Mouse (Mus musculus): ENCODE data around the gene Cmas. TPM values are rescaled to one million over a fixed set of nuclear protein-coding genes. Genes with fewer than 3 reads are reported as not detected.

Gene Cmas
- polyA plus RNA-seq, 1 experiment from 2014 or later, result 68.9 TPM

DNA sequence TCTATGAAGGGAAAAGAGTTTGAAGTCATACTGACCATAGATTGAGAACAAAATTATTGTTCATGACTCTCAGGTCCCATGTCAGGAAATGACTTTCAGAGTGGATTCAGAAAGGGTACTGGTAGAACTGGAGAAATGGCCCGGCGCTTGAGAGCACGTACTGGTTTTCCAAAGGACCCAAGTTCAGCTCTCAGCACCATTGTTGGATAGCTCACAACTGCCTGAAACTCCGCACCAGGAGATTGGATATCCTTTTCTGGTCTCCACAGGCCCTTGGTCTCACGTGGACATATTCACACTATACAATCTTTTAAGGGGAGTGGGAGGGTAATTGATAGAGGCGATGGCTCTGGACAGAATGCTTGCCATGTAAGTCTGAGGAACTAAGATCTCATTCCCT, 1.5 kb downstream of the Cmas start:
- H3K9me3 ChIP-seq, result no peaks in the 10 kb centered on the region
- no peak for DNase-seq (ENCODE audit: extremely low spot score, low spot score)
- H3K4me3 ChIP-seq, result peak overlapping the region; percentile 95; the same call in 1 of the 2 replicates
- H3K27ac ChIP-seq, result no peak overlapping the region
- H3K4me1 ChIP-seq, result peaks cover 29% of the 10 kb centered on the region
- peaks cover 33% of the 10 kb centered on the region for H3K27me3 ChIP-seq (ENCODE audit: poor library complexity, severe bottlenecking)
- WGBS, result 92% methylated on average over 6 of the region's 6 CpGs
- H3K36me3 ChIP-seq (replicated peaks), result peaks cover 35% of the 10 kb centered on the region

DNA sequence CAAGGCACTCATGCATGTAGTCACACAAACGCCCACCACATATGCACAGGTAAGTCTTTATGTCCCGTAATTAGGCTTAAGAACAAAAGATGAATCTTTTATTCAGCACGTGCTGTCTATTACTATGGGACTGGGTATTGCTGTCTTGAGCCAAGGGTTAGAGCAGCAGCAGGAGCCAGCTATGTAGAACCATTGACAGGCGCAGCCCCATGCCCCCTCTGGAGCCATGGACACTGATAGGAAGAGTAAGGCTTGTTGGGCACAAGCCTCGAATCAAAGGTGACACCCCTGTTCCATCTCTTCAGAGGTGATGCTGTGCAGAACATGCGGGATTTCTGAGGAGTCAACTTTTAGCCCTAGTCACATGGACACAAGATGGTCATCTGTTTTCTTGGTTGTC, 2.1 kb downstream of the Cmas start:
- peaks cover 27% of the 10 kb centered on the region for H3K4me1 ChIP-seq
- no peak overlapping the region for H3K27ac ChIP-seq
- peaks cover 27% of the 10 kb centered on the region for H3K27me3 ChIP-seq (ENCODE audit: poor library complexity, severe bottlenecking)
- no peaks in the 10 kb centered on the region for H3K9me3 ChIP-seq
- 93% methylated on average over 6 of the region's 6 CpGs for WGBS
- DNase-seq (ENCODE audit: extremely low spot score, low spot score), result no peak
- H3K36me3 ChIP-seq (replicated peaks), result peaks cover 35% of the 10 kb centered on the region
- H3K4me3 ChIP-seq, result no peak overlapping the region

DNA sequence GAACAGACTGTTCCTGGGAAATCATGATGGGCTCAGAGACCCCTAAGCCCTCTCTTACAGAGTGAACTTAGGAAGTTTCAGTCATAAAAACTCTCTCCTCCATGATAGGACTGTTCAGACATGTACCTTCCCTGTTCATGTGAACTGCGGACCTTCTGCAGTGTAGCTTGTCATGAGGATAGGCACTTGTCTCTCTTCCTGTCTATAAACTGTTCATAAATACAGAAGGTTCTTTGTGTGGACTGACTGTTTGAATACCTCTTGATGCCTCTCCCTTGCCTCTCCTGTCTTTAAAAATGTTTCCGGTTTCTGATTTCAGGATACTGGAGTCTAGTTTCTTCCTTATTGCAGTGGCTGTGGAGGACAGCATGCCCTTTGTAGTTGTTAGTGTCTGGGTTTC, 3.1 kb downstream of the Cmas start:
- no peak for DNase-seq (ENCODE audit: extremely low spot score, low spot score)
- Histone ChIP-seq H3K27ac (no peak overlapping the region), H3K27me3 (ENCODE audit: poor library complexity, severe bottlenecking) (peaks cover 17% of the 10 kb centered on the region), H3K4me1 (peaks cover 27% of the 10 kb centered on the region), H3K36me3 (replicated peaks) (peaks cover 43% of the 10 kb centered on the region), H3K9me3 (no peaks in the 10 kb centered on the region), H3K4me3 (no peak overlapping the region)
- 83% methylated on average over 2 of the region's 2 CpGs for WGBS

DNA sequence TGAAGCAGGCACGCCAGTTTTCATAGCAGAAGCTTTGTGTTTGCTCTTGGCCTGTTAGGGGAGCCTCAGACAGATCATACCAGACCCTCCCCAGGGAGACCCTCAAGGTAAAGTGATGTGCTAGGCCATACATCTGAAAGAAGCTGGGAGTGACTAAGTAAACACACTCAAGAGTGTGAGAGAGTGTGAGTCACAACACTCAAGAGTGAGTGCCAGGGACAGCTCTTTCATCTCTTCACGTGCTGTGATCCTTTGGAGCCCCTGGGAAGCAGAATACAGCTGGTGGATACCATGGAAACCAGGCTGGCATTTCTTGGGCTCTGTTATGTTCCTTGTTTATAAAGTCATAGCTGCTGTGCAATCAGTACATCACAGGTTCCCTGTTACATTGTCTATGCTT, 8.4 kb downstream of the Cmas start:
- 87% methylated on average over 2 of the region's 2 CpGs for WGBS
- H3K27me3 ChIP-seq (ENCODE audit: poor library complexity, severe bottlenecking), result no peaks in the 10 kb centered on the region
- no peaks in the 10 kb centered on the region for H3K9me3 ChIP-seq
- peaks cover 81% of the 10 kb centered on the region for H3K36me3 ChIP-seq (replicated peaks)
- DNase-seq (ENCODE audit: extremely low spot score, low spot score), result no peak
- no peaks in the 10 kb centered on the region for H3K4me1 ChIP-seq
- no peak overlapping the region for H3K27ac ChIP-seq
- H3K4me3 ChIP-seq, result no peak overlapping the region

DNA sequence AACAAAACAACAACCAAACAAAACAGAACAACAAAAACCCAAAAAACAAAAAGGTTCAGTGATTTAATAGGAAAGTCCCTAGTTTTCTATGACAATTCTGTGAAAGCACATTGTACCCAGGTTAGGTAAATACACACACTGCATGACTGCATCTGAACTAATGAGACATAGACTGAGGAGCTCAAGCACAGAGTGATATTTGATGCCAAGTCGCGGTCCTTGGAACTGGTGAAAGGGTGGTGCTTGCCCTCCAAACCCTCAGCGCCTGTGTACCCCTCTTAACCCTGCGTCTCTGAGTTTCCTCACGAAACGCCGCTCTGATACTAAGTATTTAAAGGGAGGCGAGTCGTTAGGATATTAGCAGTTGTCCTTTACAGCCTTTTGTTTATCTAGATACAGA, 10.8 kb downstream of the Cmas start:
- peaks cover 84% of the 10 kb centered on the region for H3K36me3 ChIP-seq (replicated peaks)
- no peak overlapping the region for H3K4me3 ChIP-seq
- no peaks in the 10 kb centered on the region for H3K27me3 ChIP-seq (ENCODE audit: poor library complexity, severe bottlenecking)
- 96% methylated on average over 9 of the region's 9 CpGs for whole genome bisulfite sequencing
- H3K4me1 ChIP-seq, result no peaks in the 10 kb centered on the region
- no peaks in the 10 kb centered on the region for H3K9me3 ChIP-seq
- no peak for DNase-seq (ENCODE audit: extremely low spot score, low spot score)
- H3K27ac ChIP-seq, result no peak overlapping the region

DNA sequence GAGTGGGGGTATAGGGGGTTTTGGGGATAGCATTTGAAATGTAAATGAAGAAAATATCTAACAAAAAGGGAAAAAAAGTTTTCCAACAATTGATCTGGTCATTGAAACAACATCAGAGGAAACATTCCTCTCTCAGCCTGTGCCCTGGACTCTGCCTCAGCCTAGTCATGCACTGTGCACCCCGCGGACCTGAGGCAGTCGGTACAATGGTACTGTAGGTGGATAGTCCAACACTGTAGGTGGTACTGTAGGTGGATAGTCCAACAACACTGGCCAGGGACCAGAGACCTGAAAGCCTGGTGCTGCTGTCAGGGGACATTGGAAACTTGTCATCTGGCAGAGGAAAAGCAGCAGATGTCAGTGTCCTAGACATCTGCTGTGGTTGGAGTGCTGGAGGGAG, 13.4 kb downstream of the Cmas start:
- 95% methylated on average over 3 of the region's 3 CpGs for WGBS
- Histone ChIP-seq H3K36me3 (replicated peaks) (peaks cover 99% of the 10 kb centered on the region), H3K4me1 (no peaks in the 10 kb centered on the region), H3K27me3 (ENCODE audit: poor library complexity, severe bottlenecking) (no peaks in the 10 kb centered on the region), H3K27ac (no peak overlapping the region), H3K9me3 (no peaks in the 10 kb centered on the region), H3K4me3 (no peak overlapping the region)
- DNase-seq (ENCODE audit: extremely low spot score, low spot score), result no peak

DNA sequence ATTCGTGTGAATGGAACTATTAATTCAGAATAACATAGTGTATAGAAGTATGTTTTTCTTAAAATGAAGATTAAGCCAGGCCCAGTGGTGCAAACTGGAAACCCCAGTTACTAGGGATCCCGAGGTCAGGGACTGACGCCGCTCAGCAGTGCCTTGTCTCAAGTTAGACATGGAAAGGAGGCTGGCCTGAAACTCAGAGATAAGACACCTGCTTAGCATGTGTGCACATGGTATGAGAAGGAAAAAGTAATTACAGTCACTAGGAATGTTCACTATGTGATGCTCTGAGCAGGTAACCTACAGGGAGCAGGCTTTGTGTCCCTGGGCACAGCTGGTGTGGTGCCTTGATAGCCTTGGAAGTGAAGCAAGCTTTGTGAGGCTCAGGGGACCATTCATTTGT, 15.2 kb downstream of the Cmas start:
- DNase-seq (ENCODE audit: extremely low spot score, low spot score), result no peak
- H3K27me3 ChIP-seq (ENCODE audit: poor library complexity, severe bottlenecking), result peaks cover 3% of the 10 kb centered on the region; the same call in 1 of the 2 replicates
- no peak overlapping the region for H3K27ac ChIP-seq
- H3K4me3 ChIP-seq, result no peak overlapping the region
- no peaks in the 10 kb centered on the region for H3K9me3 ChIP-seq
- WGBS, result 92% methylated on average over 4 of the region's 4 CpGs
- 0 out of 2 replicates have a peak, but pooled peaks cover 5% of the 10 kb centered on the region for H3K4me1 ChIP-seq
- H3K36me3 ChIP-seq (replicated peaks), result peaks cover 90% of the 10 kb centered on the region

DNA sequence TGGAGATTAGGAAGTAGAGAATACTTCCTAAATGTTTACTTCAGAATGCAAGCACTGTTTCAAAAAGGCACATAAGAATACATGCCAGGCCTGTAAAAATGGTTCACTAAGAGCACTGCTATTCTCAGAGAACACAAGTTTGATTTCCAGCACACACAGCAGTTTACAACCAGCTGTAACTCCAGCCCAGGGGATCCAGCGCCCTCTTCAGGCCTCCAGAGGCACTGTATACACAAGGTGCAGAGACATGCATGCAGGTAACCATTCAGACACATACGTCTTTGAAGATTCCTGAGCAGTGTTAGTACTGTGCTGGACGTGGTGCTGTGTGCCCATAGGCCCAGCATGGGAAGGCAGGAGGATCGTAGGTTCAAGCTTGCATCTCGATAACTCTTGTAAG, 17.1 kb downstream of the Cmas start:
- no peak overlapping the region for H3K4me3 ChIP-seq
- H3K27ac ChIP-seq, result no peak overlapping the region
- DNase-seq (ENCODE audit: extremely low spot score, low spot score), result no peak
- no peaks in the 10 kb centered on the region for H3K9me3 ChIP-seq
- 93% methylated on average over 5 of the region's 5 CpGs for WGBS
- H3K4me1 ChIP-seq, result 0 out of 2 replicates have a peak, but pooled peaks cover 5% of the 10 kb centered on the region
- H3K27me3 ChIP-seq (ENCODE audit: poor library complexity, severe bottlenecking), result peaks cover 8% of the 10 kb centered on the region; the same call in 1 of the 2 replicates
- H3K36me3 ChIP-seq (replicated peaks), result peaks cover 71% of the 10 kb centered on the region

DNA sequence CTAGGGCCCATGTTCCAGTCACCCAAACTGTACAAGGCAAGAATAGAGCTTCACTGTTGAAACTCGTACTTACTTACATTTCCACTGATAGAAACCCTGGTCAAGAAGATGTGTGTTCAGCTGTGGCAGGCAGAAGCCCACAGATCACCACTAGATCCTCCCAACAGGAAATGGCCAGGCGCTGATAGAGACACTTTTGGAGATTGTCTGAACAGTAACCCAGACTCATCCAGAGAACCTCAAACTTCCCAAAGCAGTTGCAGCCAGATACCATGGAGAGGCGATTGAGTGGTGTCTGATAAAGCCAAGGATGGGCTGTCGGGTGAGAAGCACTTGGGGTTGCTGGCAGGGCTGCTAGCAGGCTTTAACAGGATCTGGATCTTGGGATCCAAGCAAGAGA, 20.4 kb downstream of the Cmas start:
- 81% methylated on average over 4 of the region's 4 CpGs for WGBS
- peaks cover 38% of the 10 kb centered on the region for H3K36me3 ChIP-seq (replicated peaks)

DNA sequence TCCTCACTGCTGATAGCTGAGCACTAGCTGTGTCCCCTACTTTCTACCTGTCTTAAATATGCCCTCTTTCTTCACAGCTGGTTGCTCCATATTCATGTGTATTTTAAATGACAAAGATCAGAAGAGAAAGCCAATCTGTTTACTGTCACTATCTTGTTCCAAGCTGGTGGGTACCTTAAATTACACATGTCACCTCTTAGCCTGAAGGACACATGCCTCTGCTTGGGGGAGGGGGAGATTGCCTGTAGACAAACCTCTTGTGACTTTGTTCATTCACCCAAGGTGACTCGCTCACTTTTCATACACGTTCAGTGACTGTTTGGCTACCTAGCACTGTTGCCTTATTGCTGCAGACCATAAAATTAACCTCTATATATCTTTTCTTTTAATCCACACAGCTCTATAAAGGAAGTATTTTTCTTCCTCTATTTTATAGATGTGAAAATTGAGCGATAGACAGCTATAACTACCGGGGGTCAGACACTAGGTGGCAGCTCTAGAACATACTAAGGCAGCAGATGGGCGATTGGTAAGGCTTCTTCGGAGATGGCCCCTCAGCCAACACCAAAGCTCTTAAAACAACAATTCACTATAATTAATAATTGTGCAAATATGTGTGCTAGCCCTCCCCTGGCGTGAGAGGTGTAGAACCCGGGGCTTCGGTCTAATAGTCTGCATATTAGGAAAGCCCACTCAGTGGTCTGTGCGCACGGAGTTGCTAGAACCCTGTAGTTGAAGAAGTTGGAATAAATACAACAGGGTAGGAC, 22.7 kb downstream of the Cmas start:
- Histone ChIP-seq H3K4me3 (no peak overlapping the region), H3K27me3 (ENCODE audit: poor library complexity, severe bottlenecking) (peaks cover 41% of the 10 kb centered on the region), H3K9me3 (no peaks in the 10 kb centered on the region), H3K27ac (peak overlapping the region; percentile 6), H3K4me1 (peaks cover 40% of the 10 kb centered on the region), H3K36me3 (replicated peaks) (peaks cover 15% of the 10 kb centered on the region)
- 61% methylated on average over 11 of the region's 11 CpGs for WGBS
- no peak for DNase-seq (ENCODE audit: extremely low spot score, low spot score)

More for the DNA sequence above, 20.4 kb downstream of the Cmas start:
- Histone ChIP-seq H3K4me3 (no peak overlapping the region), H3K27ac (no peak overlapping the region), H3K9me3 (no peaks in the 10 kb centered on the region), H3K4me1 (peaks cover 32% of the 10 kb centered on the region), H3K27me3 (ENCODE audit: poor library complexity, severe bottlenecking) (peaks cover 18% of the 10 kb centered on the region)
- DNase-seq (ENCODE audit: extremely low spot score, low spot score), result no peak

DNA sequence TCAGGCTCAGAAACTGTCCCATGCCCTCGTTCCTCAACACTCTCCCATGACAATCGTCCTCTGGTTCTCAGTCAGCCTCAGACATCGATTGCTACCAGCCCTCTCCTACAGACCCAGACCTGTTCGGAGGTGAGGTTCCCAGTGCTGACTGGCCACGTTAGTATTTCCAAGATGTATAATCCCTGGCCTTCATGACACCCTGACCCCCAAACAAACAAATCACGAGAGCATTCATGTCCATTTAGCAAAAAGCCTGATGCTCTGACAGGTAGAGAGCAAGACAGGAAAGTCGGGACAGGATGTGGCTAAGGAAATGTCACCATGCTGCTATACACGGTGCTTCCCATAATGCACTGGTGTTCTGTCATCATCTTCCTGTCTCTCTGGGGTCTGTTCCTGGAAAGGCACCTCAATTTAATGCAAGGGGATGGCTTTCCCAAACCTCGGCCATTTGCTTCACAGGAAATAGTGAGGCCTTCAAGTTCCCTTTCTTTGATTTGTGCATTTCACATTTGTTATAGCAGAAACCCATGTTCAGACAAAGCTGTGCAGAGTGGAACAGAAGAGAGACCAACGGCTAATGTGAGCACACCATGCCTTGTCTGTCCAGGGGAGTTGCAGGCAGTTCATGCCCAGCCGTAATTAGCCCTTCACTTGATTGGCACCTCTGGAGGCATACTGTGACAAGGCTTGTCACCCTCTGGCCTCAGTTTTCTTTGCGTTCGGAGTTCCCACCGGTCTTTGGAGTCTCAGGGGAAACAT, 23.5 kb downstream of the Cmas start:
- H3K27me3 ChIP-seq (ENCODE audit: poor library complexity, severe bottlenecking), result peaks cover 46% of the 10 kb centered on the region
- peaks cover 40% of the 10 kb centered on the region for H3K4me1 ChIP-seq
- WGBS, result 64% methylated on average over 14 of the region's 14 CpGs
- DNase-seq (ENCODE audit: extremely low spot score, low spot score), result peak; percentile 45
- H3K9me3 ChIP-seq, result no peaks in the 10 kb centered on the region
- peak overlapping the region; percentile 6 for H3K27ac ChIP-seq
- H3K36me3 ChIP-seq (replicated peaks), result peaks cover 7% of the 10 kb centered on the region
- no peak overlapping the region for H3K4me3 ChIP-seq

DNA sequence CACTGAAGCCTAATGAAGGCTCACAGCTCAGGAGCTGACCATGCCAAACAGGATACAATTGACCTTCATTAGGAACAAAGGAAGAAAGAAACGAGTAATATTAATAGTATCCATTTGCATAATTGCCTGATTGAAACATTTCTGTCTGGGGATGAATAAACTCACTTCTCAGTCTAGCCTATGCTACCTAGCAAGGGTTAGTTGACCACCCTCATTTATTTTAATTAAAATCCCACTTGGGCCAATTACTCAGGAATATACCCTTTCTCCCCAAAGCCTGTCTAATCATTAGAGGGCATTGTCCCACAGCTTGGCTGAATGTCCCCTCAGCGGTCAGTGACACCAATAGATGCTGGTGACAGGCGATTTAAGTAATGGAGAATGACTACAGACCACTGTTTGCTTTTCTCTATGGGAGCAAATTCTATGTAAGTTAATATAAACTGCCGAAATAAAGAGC, 24.1 kb downstream of the Cmas start:
- Histone ChIP-seq H3K4me1 (peaks cover 40% of the 10 kb centered on the region), H3K27me3 (ENCODE audit: poor library complexity, severe bottlenecking) (peaks cover 49% of the 10 kb centered on the region), H3K4me3 (no peak overlapping the region), H3K36me3 (replicated peaks) (peaks cover under 1% of the 10 kb centered on the region; the same call in 1 of the 2 replicates), H3K9me3 (no peaks in the 10 kb centered on the region), H3K27ac (0 out of 2 replicates have a peak overlapping the region, but pooled peaks have one; percentile 6)
- DNase-seq (ENCODE audit: extremely low spot score, low spot score), result no peak
- WGBS, result 44% methylated on average over 4 of the region's 4 CpGs

DNA sequence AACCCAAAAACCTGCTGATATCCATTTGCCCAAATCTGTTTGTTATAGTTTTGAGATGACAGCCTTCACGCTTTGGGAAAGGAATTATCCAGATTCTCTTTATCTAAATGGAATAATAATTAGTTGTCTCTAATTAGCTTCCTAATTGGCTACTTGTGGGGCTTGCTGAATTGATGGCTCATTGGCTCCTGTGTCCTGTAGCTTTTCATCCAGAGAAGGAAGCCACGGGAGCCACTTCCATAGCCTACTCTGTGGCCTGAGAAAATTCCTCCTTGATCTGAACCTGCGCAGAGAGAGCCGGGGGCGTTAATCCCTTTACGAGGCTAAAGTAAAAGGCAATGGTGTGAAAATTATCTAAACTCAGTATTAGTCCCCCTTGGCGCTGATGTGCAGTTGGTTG, 24.8 kb downstream of the Cmas start:
- H3K36me3 ChIP-seq (replicated peaks), result no peaks in the 10 kb centered on the region; the same call in 1 of the 2 replicates
- no peak overlapping the region for H3K27ac ChIP-seq
- H3K9me3 ChIP-seq, result no peaks in the 10 kb centered on the region
- 32% methylated on average over 7 of the region's 7 CpGs for WGBS
- H3K4me1 ChIP-seq, result peaks cover 36% of the 10 kb centered on the region
- H3K27me3 ChIP-seq (ENCODE audit: poor library complexity, severe bottlenecking), result peaks cover 49% of the 10 kb centered on the region
- peak; percentile 34 for DNase-seq (ENCODE audit: extremely low spot score, low spot score)
- H3K4me3 ChIP-seq, result no peak overlapping the region
